Comparison of ENCODE assay signal across 15 mouse cellular contexts in the genomic region with DNA sequence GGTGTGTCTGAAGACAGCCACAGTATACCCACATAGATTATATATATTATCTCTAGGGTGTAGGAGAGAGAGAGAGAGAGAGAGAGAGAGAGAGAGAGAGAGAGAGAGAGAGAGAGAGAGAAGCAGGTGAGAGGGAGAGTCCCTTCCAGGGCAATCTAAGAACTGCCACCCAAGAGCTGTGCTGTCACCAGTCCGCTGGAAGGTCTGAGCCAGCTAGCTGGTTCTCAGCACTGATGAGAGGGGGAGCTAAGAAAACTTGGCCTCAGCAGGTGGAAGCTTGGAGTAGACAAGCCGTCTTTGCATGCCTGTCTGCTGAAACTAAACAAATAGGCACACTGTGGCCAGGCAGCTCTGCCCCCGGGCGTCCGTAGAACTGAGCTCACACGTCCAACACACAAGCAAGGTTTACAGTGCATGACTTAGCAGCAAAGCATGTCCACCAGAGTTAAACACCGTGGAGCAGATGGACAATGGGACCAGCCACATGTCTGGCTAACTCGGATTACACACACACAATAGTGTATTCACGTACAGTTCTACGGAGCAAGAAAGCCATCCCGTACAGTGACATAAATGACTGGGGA. TPM values are rescaled to one million over a fixed set of nuclear protein-coding genes. Genes with fewer than 3 reads are reported as not detected.
DNase-seq lines count a peak whose midpoint lies in the region; ATAC-seq and TF ChIP-seq lines count a peak whose summit lies in the region.
"Had no signal": no experiment of that assay in that cellular context is flagged by ENCODE, and none has a peak within 500 bp of the region (broad histone marks: within the 10 kb centered on the region; RNA-seq: fewer than 3 reads in every experiment).

No protein-coding gene starts in this region.

- H3K9me3 ChIP-seq in forebrain, embryonic 12.5 days = no peaks in the 10 kb centered on the region
- H3K9me3 ChIP-seq in forebrain, embryonic 11.5 days (ENCODE audit: control insufficient read depth, low read length) = no peaks in the 10 kb centered on the region; the same call in 1 of the 2 replicates
- H3K9me3 ChIP-seq in kidney, postnatal 0 days (replicated peaks; ENCODE audit: low read length) = no peaks in the 10 kb centered on the region

- peaks cover 4% of the 10 kb centered on the region for H3K4me1 ChIP-seq in forebrain, embryonic 12.5 days
- H3K4me1 ChIP-seq in forebrain, embryonic 11.5 days (replicated peaks; ENCODE audit: control insufficient read depth, insufficient read depth, low read length) = no peaks in the 10 kb centered on the region
- no peaks in the 10 kb centered on the region for H3K4me1 ChIP-seq in kidney, postnatal 0 days (replicated peaks; ENCODE audit: insufficient read depth, low read length)

- no peak for TF ChIP-seq CTCF in kidney, postnatal 0 days (IDR thresholded peaks at IDR 0.05; ENCODE audit: low read depth)
- no peak for TF ChIP-seq CTCF in left cerebral cortex, adult 2 months (IDR thresholded peaks at IDR 0.05)

- no peak for ATAC-seq in forebrain, embryonic 12.5 days (ENCODE audit: low FRiP score)
- ATAC-seq in forebrain, embryonic 11.5 days (replicated peaks; ENCODE audit: low FRiP score) = no peak
- no peak; the same call in 1 of the 2 replicates for ATAC-seq in kidney, postnatal 0 days (replicated peaks; ENCODE audit: low FRiP score, low read depth)

- DNase-seq in forebrain, embryonic 11.5 days (ENCODE audit: low spot score) = no peak
- DNase-seq in kidney, postnatal 0 days (ENCODE audit: low spot score) = peak; percentile 18
- DNase-seq in kidney, adult 11 months = no peak
- peak; percentile 25 for DNase-seq in retina, postnatal 1 day
- DNase-seq in retina, embryonic 14.5 days (ENCODE audit: low spot score) = no peak
- no peak for DNase-seq in left cerebral cortex, adult 2 months (ENCODE audit: extremely low spot score in 1 of 2, low spot score in 2 of 2)
- DNase-seq in adipocyte (ENCODE audit: low spot score) = no peak
- DNase-seq: adrenal gland, adult 2 months; cerebellum, adult 9-10 months; gastrocnemius, postnatal 10 days; heart, postnatal 10 days; layer of hippocampus, adult 9-11 months; lung, adult 18-20 months; right cerebral cortex, postnatal 25 days had no signal

- 71% methylated on average over 11 of the region's 11 CpGs for WGBS in forebrain, embryonic 12.5 days
- WGBS in forebrain, embryonic 11.5 days = 78% methylated on average over 11 of the region's 11 CpGs
- 36% methylated on average over 11 of the region's 11 CpGs for WGBS in kidney, postnatal 0 days

- H3K27me3 ChIP-seq in forebrain, embryonic 12.5 days = no peaks in the 10 kb centered on the region
- H3K27me3 ChIP-seq in forebrain, embryonic 11.5 days (ENCODE audit: control insufficient read depth, insufficient read depth, low read length) = no peaks in the 10 kb centered on the region
- H3K27me3 ChIP-seq in kidney, postnatal 0 days (ENCODE audit: insufficient read depth, low read length) = no peaks in the 10 kb centered on the region

- no peak overlapping the region for H3K4me3 ChIP-seq in forebrain, embryonic 12.5 days (replicated peaks)
- no peak overlapping the region for H3K4me3 ChIP-seq in forebrain, embryonic 11.5 days (ENCODE audit: low read depth, low read length)
- no peak overlapping the region for H3K4me3 ChIP-seq in kidney, postnatal 0 days (replicated peaks; ENCODE audit: low read depth, low read length)
- H3K4me3 ChIP-seq in left cerebral cortex, adult 2 months = no peak overlapping the region

- H3K27ac ChIP-seq in forebrain, embryonic 12.5 days = 0 out of 2 replicates have a peak overlapping the region, but pooled peaks have one; percentile 19
- H3K27ac ChIP-seq in forebrain, embryonic 11.5 days (ENCODE audit: low read depth, low read length) = no peak overlapping the region
- H3K27ac ChIP-seq in kidney, postnatal 0 days = no peak overlapping the region
- no peak overlapping the region for H3K27ac ChIP-seq in left cerebral cortex, adult 2 months

- H3K36me3 ChIP-seq in forebrain, embryonic 12.5 days (replicated peaks) = peaks cover 7% of the 10 kb centered on the region
- no peaks in the 10 kb centered on the region for H3K36me3 ChIP-seq in forebrain, embryonic 11.5 days (ENCODE audit: control insufficient read depth, insufficient read depth, low read length)
- H3K36me3 ChIP-seq in kidney, postnatal 0 days (ENCODE audit: insufficient read depth, low read length) = 0 out of 2 replicates have a peak, but pooled peaks cover 3% of the 10 kb centered on the region

- no peak overlapping the region for H3K9ac ChIP-seq in forebrain, embryonic 12.5 days
- H3K9ac ChIP-seq in forebrain, embryonic 11.5 days (ENCODE audit: low read length) = no peak overlapping the region
- H3K9ac ChIP-seq in kidney, postnatal 0 days (ENCODE audit: low read depth, low read length) = no peak overlapping the region

- no peak overlapping the region for H3K4me2 ChIP-seq in forebrain, embryonic 12.5 days
- H3K4me2 ChIP-seq in forebrain, embryonic 11.5 days (ENCODE audit: low read depth, low read length, severe bottlenecking) = no peak overlapping the region
- H3K4me2 ChIP-seq in kidney, postnatal 0 days (ENCODE audit: low read length) = no peak overlapping the region

- intact Hi-C loops in left cerebral cortex, adult 2 months (cut with DNase I) = no loop called here

RNA-seq across cellular contexts. Expression of gene Plcg2, which starts 35.3 kb away (rescaled TPM):
- 1.1 and 1.6 TPM in 2 replicates for polyA plus RNA-seq in forebrain, embryonic 12.5 days (2016; fragmentation: Nextera tagmentation; extraction: Ambion mirVana)
- 2.0 and 2.7 TPM in 2 replicates for polyA plus RNA-seq in forebrain, embryonic 11.5 days (2014; fragmentation: Nextera tagmentation; extraction: Ambion mirVana)
- 7.3 and 8.0 TPM in 2 replicates for polyA plus RNA-seq in kidney, postnatal 0 days (2015; fragmentation: Nextera tagmentation; extraction: Ambion mirVana)
- total RNA-seq in left cerebral cortex, adult 2 months (2021) = 1 to 10 TPM; 2.4 to 2.9 TPM

Comparison
In these comparisons a context has a peak if more than half of its experiments do, and no peak if none do; other contexts are left out.
1. DNase-seq: peak in kidney, postnatal 0 days (single experiment) and retina, postnatal 1 day (single experiment); none in forebrain, embryonic 11.5 days (single experiment), kidney, adult 11 months (single experiment), retina, embryonic 14.5 days (single experiment), left cerebral cortex, adult 2 months (0 of 2) and adipocyte (single experiment).